Mouse (Mus musculus): Measurements from ENCODE around the gene Tgfbr1.

DNA sequence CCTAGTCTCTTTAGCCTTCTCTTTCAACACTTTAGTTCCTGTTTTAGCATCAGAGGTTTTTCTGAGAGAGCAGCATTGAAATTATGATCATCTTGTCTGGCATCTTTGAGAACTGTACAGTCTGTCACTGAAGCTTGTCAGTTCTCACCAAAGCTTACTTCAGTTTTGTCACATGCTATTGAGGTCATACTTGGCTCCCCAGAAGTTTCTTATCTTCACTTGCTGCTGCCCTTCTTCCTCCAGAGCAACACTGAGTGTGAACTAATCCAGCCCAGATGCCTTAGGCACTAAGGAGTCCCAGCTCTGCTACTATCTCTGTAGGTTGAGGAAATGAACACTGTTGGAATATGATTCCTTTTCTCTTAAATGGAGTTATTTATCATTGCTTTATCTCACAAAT, 49.2 kb downstream of the Tgfbr1 start:
- TF ChIP-seq USF1 (IDR thresholded peaks at IDR 0.05; ENCODE audit: low read depth) (no peak), MAX (IDR thresholded peaks at IDR 0.05) (no peak)
